Mouse (Mus musculus) MEL (cell line): ENCODE measurements around the gene Dspp. TPM values are rescaled to one million over a fixed set of nuclear protein-coding genes. Genes with fewer than 3 reads are reported as not detected.

Experiments
- DNase-seq: peaks from one replicate; pipeline ENCODE4 v3.0.0; 2011; ENCODE audit warnings: low read depth, low spot score
- H3K27ac ChIP-seq: 2 replicates; pipeline ENCODE4 v1.5.1; 2012; ENCODE audit warnings: low read depth, mild to moderate bottlenecking, control low read depth, low read length, moderate library complexity; ENCODE audit not compliant: control insufficient read depth
- H3K27me3 ChIP-seq, 2 experiments: fragments of 150-350 bp in 1 of 2; sonication (generic) in 1 of 2; 2 replicates each; pipeline ENCODE4 v1.6.1; 2012; ENCODE audit warnings: low read length in 2 of 2, mild to moderate bottlenecking in 2 of 2, improper control_type of control experiment in 1 of 2, moderate library complexity in 1 of 2; ENCODE audit not compliant: insufficient read depth in 2 of 2, control insufficient read depth in 1 of 2
- H3K36me3 ChIP-seq, 2 experiments: 2 replicates each; pipeline ENCODE4 v1.6.1; 2012 to 2014; ENCODE audit warnings: low read length in 2 of 2, improper control_type of control experiment in 1 of 2, inconsistent platforms in 1 of 2, mild to moderate bottlenecking in 1 of 2; ENCODE audit not compliant: insufficient read depth in 2 of 2, control insufficient read depth in 1 of 2
- H3K4me1 ChIP-seq, 2 experiments: fragments of 150-350 bp in 1 of 2; sonication (generic) in 1 of 2; 2 replicates each; pipeline ENCODE4 v1.6.1; 2012; ENCODE audit warnings: low read length in 2 of 2, improper control_type of control experiment in 1 of 2, mild to moderate bottlenecking in 1 of 2; ENCODE audit not compliant: insufficient read depth in 2 of 2, control insufficient read depth in 1 of 2
- H3K4me3 ChIP-seq, 2 experiments: fragments of 150-350 bp in 1 of 2; sonication (generic) in 1 of 2; 2 replicates each; pipeline ENCODE4 v1.5.1; 2012; ENCODE audit warnings: low read depth in 2 of 2, low read length in 2 of 2, mild to moderate bottlenecking in 2 of 2, moderate library complexity in 2 of 2, control low read depth in 1 of 2, improper control_type of control experiment in 1 of 2; ENCODE audit not compliant: control insufficient read depth in 1 of 2, insufficient read depth in 1 of 2
- H3K79me2 ChIP-seq: 2 replicates; pipeline ENCODE4 v1.6.1; 2012; ENCODE audit warnings: mild to moderate bottlenecking, low read length, moderate library complexity; ENCODE audit not compliant: control insufficient read depth, poor library complexity, insufficient read depth
- H3K9ac ChIP-seq: 2 replicates; pipeline ENCODE4 v1.6.1; 2012; ENCODE audit warnings: low read depth, mild to moderate bottlenecking, control low read depth, low read length, moderate library complexity; ENCODE audit not compliant: control insufficient read depth, poor library complexity, severe bottlenecking
- H3K9me3 ChIP-seq: fragments of 150-350 bp; sonication (generic); replicated peaks from 2 replicates; pipeline ENCODE4 v1.6.1; 2012; ENCODE audit warnings: mild to moderate bottlenecking, low read length, improper control_type of control experiment, moderate library complexity; ENCODE audit not compliant: insufficient read depth
- BHLHE40 ChIP-seq: IDR thresholded peaks from 2 replicates; pipeline ENCODE4 v1.6.1; 2012; ENCODE audit warnings: low read depth, mild to moderate bottlenecking, inconsistent platforms, low read length, improper control_type of control experiment, borderline replicate concordance
- CHD1 ChIP-seq: IDR thresholded peaks from 2 replicates; pipeline ENCODE4 v1.6.1; 2012; ENCODE audit warnings: low read depth, mild to moderate bottlenecking, inconsistent platforms, low read length, improper control_type of control experiment
- E2F4 ChIP-seq: IDR thresholded peaks from 2 replicates; pipeline ENCODE4 v1.6.1; 2011; ENCODE audit warnings: low read depth, low read length, improper control_type of control experiment, borderline replicate concordance
- ELF1 ChIP-seq: IDR thresholded peaks from 2 replicates; pipeline ENCODE4 v1.6.1; 2014; ENCODE audit warnings: low read depth, mild to moderate bottlenecking, inconsistent platforms, low read length, improper control_type of control experiment, moderate library complexity
- EP300 ChIP-seq, 2 experiments: IDR thresholded peaks; 2 replicates each; pipeline ENCODE4 v1.6.1; 2011; ENCODE audit warnings: improper control_type of control experiment in 2 of 2, low read length in 2 of 2, low read depth in 1 of 2, mild to moderate bottlenecking in 1 of 2
- ETS1 ChIP-seq: IDR thresholded peaks from 2 replicates; pipeline ENCODE4 v1.6.1; 2012; ENCODE audit warnings: low read depth, mild to moderate bottlenecking, inconsistent platforms, low read length, improper control_type of control experiment, moderate library complexity
- GABPA ChIP-seq: IDR thresholded peaks from 2 replicates; pipeline ENCODE4 v1.6.1; 2012; ENCODE audit warnings: low read depth, mild to moderate bottlenecking, inconsistent platforms, low read length, improper control_type of control experiment, moderate library complexity
- GATA1 ChIP-seq: IDR thresholded peaks from 2 replicates; pipeline ENCODE4 v1.6.1; 2011; ENCODE audit warnings: low read depth, low read length, improper control_type of control experiment
- HCFC1 ChIP-seq: IDR thresholded peaks from 2 replicates; pipeline ENCODE4 v1.6.1; 2012; ENCODE audit warnings: low read depth, mild to moderate bottlenecking, inconsistent platforms, low read length, improper control_type of control experiment, moderate library complexity
- JUND ChIP-seq: IDR thresholded peaks from 2 replicates; pipeline ENCODE4 v1.6.1; 2011; ENCODE audit warnings: low read depth, mild to moderate bottlenecking, improper control_type of control experiment, low read length
- KAT2A ChIP-seq: conservative IDR thresholded peaks from 2 replicates; pipeline ENCODE4 v1.6.1; 2012; ENCODE audit warnings: low read depth, low read length, improper control_type of control experiment, inconsistent platforms
- MAX ChIP-seq: IDR thresholded peaks from 2 replicates; pipeline ENCODE4 v1.6.1; 2011; ENCODE audit warnings: low read length, improper control_type of control experiment
- MEF2A ChIP-seq: IDR thresholded peaks from 2 replicates; pipeline ENCODE4 v1.6.1; 2014; ENCODE audit warnings: low read depth, mild to moderate bottlenecking, inconsistent platforms, low read length, improper control_type of control experiment; ENCODE audit not compliant: poor library complexity, insufficient replicate concordance, severe bottlenecking; ENCODE audit errors: extremely low read depth
- MXI1 ChIP-seq: IDR thresholded peaks from 2 replicates; pipeline ENCODE4 v1.6.1; 2011; ENCODE audit warnings: mild to moderate bottlenecking, low read depth, low read length, improper control_type of control experiment
- MYC ChIP-seq: IDR thresholded peaks from 2 replicates; pipeline ENCODE4 v1.6.1; 2011; ENCODE audit warnings: low read depth, mild to moderate bottlenecking, low read length, improper control_type of control experiment, moderate library complexity
- NELFE ChIP-seq: IDR thresholded peaks from 2 replicates; pipeline ENCODE4 v1.6.1; 2011; ENCODE audit warnings: low read depth, low read length, improper control_type of control experiment
- NRF1 ChIP-seq: IDR thresholded peaks from 2 replicates; pipeline ENCODE4 v1.6.1; 2014; ENCODE audit warnings: low read depth, mild to moderate bottlenecking, inconsistent platforms, low read length, improper control_type of control experiment, moderate library complexity; ENCODE audit not compliant: poor library complexity, insufficient read depth, severe bottlenecking
- POLR2AphosphoS2 ChIP-seq: IDR thresholded peaks from 2 replicates; pipeline ENCODE4 v1.6.1; 2011; ENCODE audit warnings: low read length, improper control_type of control experiment
- POLR2AphosphoS5 ChIP-seq: IDR thresholded peaks from 2 replicates; pipeline ENCODE4 v1.6.1; 2012; ENCODE audit warnings: low read depth, borderline replicate concordance, mild to moderate bottlenecking, inconsistent platforms, low read length, moderate library complexity, mixed read lengths
- RAD21 ChIP-seq: IDR thresholded peaks from 2 replicates; pipeline ENCODE4 v1.6.1; 2011; ENCODE audit warnings: mild to moderate bottlenecking, low read depth, low read length, improper control_type of control experiment
- RCOR1 ChIP-seq: IDR thresholded peaks from 2 replicates; pipeline ENCODE4 v1.6.1; 2012; ENCODE audit warnings: low read depth, mild to moderate bottlenecking, inconsistent platforms, low read length, improper control_type of control experiment
- TAL1 ChIP-seq: IDR thresholded peaks from 2 replicates; pipeline ENCODE4 v1.6.1; 2012; ENCODE audit warnings: mild to moderate bottlenecking, inconsistent platforms, low read length, moderate library complexity, mixed read lengths
- TCF12 ChIP-seq: IDR thresholded peaks from 2 replicates; pipeline ENCODE4 v1.6.1; 2014; ENCODE audit warnings: low read depth, mild to moderate bottlenecking, inconsistent platforms, low read length, improper control_type of control experiment, moderate library complexity
- UBTF ChIP-seq: IDR thresholded peaks from 2 replicates; pipeline ENCODE4 v1.6.1; 2012; ENCODE audit warnings: low read depth, mild to moderate bottlenecking, inconsistent platforms, low read length, improper control_type of control experiment, moderate library complexity, borderline replicate concordance; ENCODE audit not compliant: insufficient read depth
- USF2 ChIP-seq, 2 experiments: IDR thresholded peaks; 2 replicates each; pipeline ENCODE4 v1.6.1; 2011 to 2012; ENCODE audit warnings: improper control_type of control experiment in 2 of 2, low read length in 2 of 2, borderline replicate concordance in 1 of 2, inconsistent platforms in 1 of 2, low read depth in 1 of 2, mild to moderate bottlenecking in 1 of 2; ENCODE audit not compliant: insufficient read depth in 1 of 2
- ZC3H11A ChIP-seq: IDR thresholded peaks from 2 replicates; pipeline ENCODE4 v1.6.1; 2012; ENCODE audit warnings: low read depth, mild to moderate bottlenecking, inconsistent platforms, low read length, improper control_type of control experiment
- ZMIZ1 ChIP-seq: IDR thresholded peaks from 2 replicates; pipeline ENCODE4 v1.6.1; 2012; ENCODE audit warnings: low read depth, mild to moderate bottlenecking, inconsistent platforms, low read length, improper control_type of control experiment, moderate library complexity
- ZNF384 ChIP-seq: IDR thresholded peaks from 2 replicates; pipeline ENCODE4 v1.6.1; 2012; ENCODE audit warnings: low read depth, mild to moderate bottlenecking, inconsistent platforms, low read length, improper control_type of control experiment
- polyA plus RNA-seq, 2 experiments: library from polyadenylated mRNA; stranded (reverse) in 1 of 2; unstranded in 1 of 2; fragments of >175 nt in 1 of 2; fragments of >200 nt in 1 of 2; gene quantifications; 2 replicates each; pipeline versions ENCODE4 v1.2.1 to v1.2.4; 2012; ENCODE audit warnings: low replicate concordance in 2 of 2, low read depth in 1 of 2; ENCODE audit not compliant: insufficient read length in 2 of 2, insufficient read depth in 1 of 2, missing spikeins in 1 of 2
- total RNA-seq: library from RNA; depleted of rRNA; stranded (reverse); fragments of 300-350 nt; gene quantifications from 2 replicates; pipeline ENCODE4 v1.2.3, GENCODE M21; 2012

Gene Dspp
- total and polyA plus RNA-seq, 3 experiments, result not detected

GRCm38 (mm10) chr5:104157701-104158100 lies 12.8 kb upstream of the Dspp start:
- Histone ChIP-seq H3K27me3 (no peaks in the 10 kb centered on the region; a peak in 1 of 4 replicates), H3K27ac (no peak overlapping the region)
- no peak for DNase-seq
- TF ChIP-seq JUND (no peak), NRF1 (no peak), ZNF384 (no peak), E2F4 (no peak), MXI1 (no peak), ZMIZ1 (no peak), CHD1 (no peak), NELFE (no peak), ZC3H11A (no peak), MAX (no peak), GATA1 (no peak), EP300 (IDR thresholded peaks at IDR 0.05; ENCODE audit: low read depth in 1 of 2, low read length in 2 of 2) (no peak), POLR2AphosphoS2 (no peak), TCF12 (no peak), USF2 (IDR thresholded peaks at IDR 0.05; ENCODE audit: borderline replicate concordance in 1 of 2, insufficient read depth in 1 of 2, low read depth in 1 of 2, low read length in 2 of 2) (no peak), TAL1 (no peak), RCOR1 (no peak), MYC (no peak), UBTF (no peak)
- TF ChIP-seq, all 39 proteins: peak for 0
- H3K9ac ChIP-seq, result no peak overlapping the region
- H3K4me1 ChIP-seq, result no peaks in the 10 kb centered on the region
- H3K9me3 ChIP-seq, result no peaks in the 10 kb centered on the region
- no peak overlapping the region for H3K4me3 ChIP-seq
- H3K36me3 ChIP-seq, result no peaks in the 10 kb centered on the region
- no peaks in the 10 kb centered on the region for H3K79me2 ChIP-seq

GRCm38 (mm10) chr5:104158332-104159052 lies 12.0 kb upstream of the Dspp start:
- Histone ChIP-seq H3K9me3 (no peaks in the 10 kb centered on the region), H3K9ac (no peak overlapping the region)
- no peak for DNase-seq
- TF ChIP-seq ZC3H11A, result no peak
- no peak for TF ChIP-seq ETS1
- TF ChIP-seq HCFC1, result no peak
- TF ChIP-seq ZMIZ1, result no peak
- TF ChIP-seq KAT2A, result no peak
- TF ChIP-seq GATA1, result no peak
- no peak for TF ChIP-seq GABPA
- TF ChIP-seq RAD21, result no peak
- TF ChIP-seq MEF2A, result no peak
- TF ChIP-seq JUND, result no peak
- no peak for TF ChIP-seq POLR2AphosphoS5
- TF ChIP-seq NRF1, result no peak
- TF ChIP-seq BHLHE40, result no peak
- TF ChIP-seq ZNF384, result no peak
- TF ChIP-seq USF2 (IDR thresholded peaks at IDR 0.05; ENCODE audit: borderline replicate concordance in 1 of 2, insufficient read depth in 1 of 2, low read depth in 1 of 2, low read length in 2 of 2), result no peak
- no peak for TF ChIP-seq NELFE
- no peak for TF ChIP-seq ELF1
- TF ChIP-seq, all 39 proteins: peak for 0
- Histone ChIP-seq H3K27me3 (no peaks in the 10 kb centered on the region; a peak in 1 of 4 replicates), H3K4me3 (no peak overlapping the region), H3K79me2 (no peaks in the 10 kb centered on the region), H3K27ac (no peak overlapping the region), H3K36me3 (no peaks in the 10 kb centered on the region), H3K4me1 (no peaks in the 10 kb centered on the region)
